Mouse (Mus musculus) cerebellum, adult 2 months (tissue): Measurements from ENCODE around the gene Nanos1.

Experiments used
- CTCF ChIP-seq: fragments of 200-500 bp; IDR thresholded peaks from 2 replicates; pipeline ENCODE4 v1.5.1; 2011; ENCODE audit warnings: low read depth, mild to moderate bottlenecking, control low read depth, low read length, moderate library complexity, borderline replicate concordance; ENCODE audit not compliant: insufficient read depth
- POLR2A ChIP-seq: fragments of 200-500 bp; IDR thresholded peaks from 2 replicates; pipeline ENCODE4 v1.6.1; 2011; ENCODE audit warnings: low read length, control low read depth, borderline replicate concordance; ENCODE audit not compliant: insufficient read depth

DNA sequence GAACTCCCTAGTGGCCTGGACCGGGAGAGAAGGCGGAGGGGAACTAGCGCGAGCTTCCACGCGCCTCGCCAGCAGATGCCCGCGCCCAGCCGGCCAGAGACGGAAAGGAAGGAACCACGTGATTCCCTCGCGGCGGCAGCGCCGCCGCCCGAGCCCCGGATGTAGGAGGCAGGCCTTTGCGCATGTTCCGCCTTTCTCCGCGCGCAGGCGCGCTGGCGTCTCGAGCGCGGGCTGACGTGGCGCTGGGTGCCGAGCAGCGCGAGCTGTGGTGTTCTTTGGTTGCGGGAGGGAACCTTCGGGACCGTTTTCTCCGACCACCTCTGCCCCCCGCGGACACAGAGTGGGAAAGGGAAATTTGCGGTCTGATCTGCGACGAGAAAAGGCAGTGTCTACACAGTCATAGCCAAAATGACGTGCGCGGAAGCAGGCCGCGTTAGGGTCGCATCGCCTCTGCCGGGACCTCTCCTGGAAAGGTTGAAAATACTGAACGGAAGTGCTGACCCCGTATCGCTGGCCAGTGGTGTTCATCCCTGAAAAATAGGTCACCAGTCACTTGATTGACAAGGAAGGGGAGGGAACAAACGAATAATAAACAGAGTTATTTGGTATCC, 34.9 kb downstream of the Nanos1 start, which contains the start of gene Eif3a:
- TF ChIP-seq POLR2A (peak; percentile 99), CTCF (no peak)
